Mouse (Mus musculus) kidney, postnatal 10 days (tissue): ENCODE data around the gene Mtmr14.

Experiments used
- DNase-seq: peaks from one replicate; pipeline ENCODE4 v3.0.0; 2021; ENCODE audit warnings: mixed read lengths

Gene Mtmr14

GRCm38 (mm10) chr6:113237542-113238270, at the start of gene Mtmr14:
Gene Mtmr14, plus strand, starts transcription at chr6:113237843.
- DNase-seq = peak; percentile 99

GRCm38 (mm10) chr6:113193765-113194460, 43.7 kb upstream of the Mtmr14 start:
- peak; percentile 75 for DNase-seq

GRCm38 (mm10) chr6:113194517-113194840, 43.2 kb upstream of the Mtmr14 start:
- no peak for DNase-seq

GRCm38 (mm10) chr6:113194841-113195595, 42.6 kb upstream of the Mtmr14 start, which contains the start of gene Lhfpl4:
Gene Lhfpl4, minus strand, starts transcription at chr6:113195384.
- no peak for DNase-seq

GRCm38 (mm10) chr6:113195596-113195992, 42.0 kb upstream of the Mtmr14 start:
- no peak for DNase-seq

- DNase-seq = no peak
These were observed 21.4 kb upstream of the Mtmr14 start for GRCm38 (mm10) chr6:113216280-113216679.

- no peak for DNase-seq
These were observed 11.8 kb upstream of the Mtmr14 start for GRCm38 (mm10) chr6:113225798-113226197.

- DNase-seq = no peak
These were observed 10.9 kb upstream of the Mtmr14 start for GRCm38 (mm10) chr6:113226705-113227104.

- no peak for DNase-seq
These were observed 2.5 kb upstream of the Mtmr14 start for GRCm38 (mm10) chr6:113235141-113235540.

- DNase-seq = no peak
These were observed 799 bp downstream of the Mtmr14 start for GRCm38 (mm10) chr6:113238442-113238841.

- no peak for DNase-seq
These were observed 5.1 kb downstream of the Mtmr14 start for GRCm38 (mm10) chr6:113242753-113243152.

GRCm38 (mm10) chr6:113245585-113245984, 7.9 kb downstream of the Mtmr14 start:
- no peak for DNase-seq

GRCm38 (mm10) chr6:113250786-113251185, 13.1 kb downstream of the Mtmr14 start:
- no peak for DNase-seq

GRCm38 (mm10) chr6:113251921-113252320, 14.3 kb downstream of the Mtmr14 start:
- no peak for DNase-seq

GRCm38 (mm10) chr6:113254899-113255298, 17.3 kb downstream of the Mtmr14 start:
- no peak for DNase-seq

GRCm38 (mm10) chr6:113261174-113261858, 23.7 kb downstream of the Mtmr14 start:
- DNase-seq = no peak

GRCm38 (mm10) chr6:113263531-113263930, 25.9 kb downstream of the Mtmr14 start:
- no peak for DNase-seq

- no peak for DNase-seq
These were observed 26.8 kb downstream of the Mtmr14 start for GRCm38 (mm10) chr6:113264429-113264828.

GRCm38 (mm10) chr6:113266996-113267655, 29.5 kb downstream of the Mtmr14 start:
- DNase-seq = no peak

- no peak for DNase-seq
These were observed 30.3 kb downstream of the Mtmr14 start for GRCm38 (mm10) chr6:113267988-113268387.

- no peak for DNase-seq
These were observed 34.7 kb downstream of the Mtmr14 start for GRCm38 (mm10) chr6:113272365-113272764.

GRCm38 (mm10) chr6:113276846-113277245, 39.2 kb downstream of the Mtmr14 start:
- DNase-seq = no peak
